Mouse (Mus musculus) left cerebral cortex, adult 18-20 months (tissue): ENCODE results near the gene Gm26741. TPM values are rescaled to one million over a fixed set of nuclear protein-coding genes. Genes with fewer than 3 reads are reported as not detected.
"Not testable (repeated sequence)": the region's sequence is repeated elsewhere in the genome, so short reads cannot be mapped to it uniquely, and the experiment has no call there.

Experiments
- DNase-seq, 2 experiments: peaks; one replicate each; pipeline ENCODE4 v3.0.0; 2021 to 2022; ENCODE audit warnings: low spot score in 2 of 2, mixed read lengths in 1 of 2
- long read RNA-seq, 2 experiments: library from polyadenylated mRNA; stranded (forward); transcript quantifications; one replicate each; pipeline ENCODE4 v2.0.0; 2021
- total RNA-seq, 2 experiments: library from RNA; stranded (reverse); gene quantifications; 2 replicates each; pipeline ENCODE4 v1.2.3; 2021

The Gm26741 gene
- total RNA-seq = not detected
- long read RNA-seq, experiment 1 = 0 reads
- long read RNA-seq, experiment 2 = 0 reads

DNA sequence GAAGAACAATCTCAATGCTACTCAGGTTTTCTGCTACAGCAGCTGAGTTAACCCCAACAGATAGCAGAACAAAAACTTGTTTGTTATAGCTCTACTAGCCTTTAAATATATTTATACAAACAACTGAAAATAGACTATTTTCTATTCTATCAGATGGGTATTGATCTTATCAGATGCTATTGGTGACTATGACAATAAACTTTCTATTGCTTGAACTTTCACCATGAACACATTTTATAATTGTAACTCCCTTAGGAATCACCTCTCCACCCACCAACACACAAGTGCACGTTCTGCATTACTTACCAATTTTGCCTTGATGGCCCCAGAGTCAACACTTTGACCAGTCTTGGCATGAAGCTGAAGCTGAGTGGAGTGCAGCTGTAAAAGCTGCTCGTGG, at the start of gene Gm26741:
Gene Gm26741, plus strand, starts transcription at position 301 of the 400 bp plus-strand sequence.
- DNase-seq = no peak

- DNase-seq = no peak
Measured at GRCm38 (mm10) chr10:52309196-52309595, 49.4 kb upstream of the Gm26741 start.

DNA sequence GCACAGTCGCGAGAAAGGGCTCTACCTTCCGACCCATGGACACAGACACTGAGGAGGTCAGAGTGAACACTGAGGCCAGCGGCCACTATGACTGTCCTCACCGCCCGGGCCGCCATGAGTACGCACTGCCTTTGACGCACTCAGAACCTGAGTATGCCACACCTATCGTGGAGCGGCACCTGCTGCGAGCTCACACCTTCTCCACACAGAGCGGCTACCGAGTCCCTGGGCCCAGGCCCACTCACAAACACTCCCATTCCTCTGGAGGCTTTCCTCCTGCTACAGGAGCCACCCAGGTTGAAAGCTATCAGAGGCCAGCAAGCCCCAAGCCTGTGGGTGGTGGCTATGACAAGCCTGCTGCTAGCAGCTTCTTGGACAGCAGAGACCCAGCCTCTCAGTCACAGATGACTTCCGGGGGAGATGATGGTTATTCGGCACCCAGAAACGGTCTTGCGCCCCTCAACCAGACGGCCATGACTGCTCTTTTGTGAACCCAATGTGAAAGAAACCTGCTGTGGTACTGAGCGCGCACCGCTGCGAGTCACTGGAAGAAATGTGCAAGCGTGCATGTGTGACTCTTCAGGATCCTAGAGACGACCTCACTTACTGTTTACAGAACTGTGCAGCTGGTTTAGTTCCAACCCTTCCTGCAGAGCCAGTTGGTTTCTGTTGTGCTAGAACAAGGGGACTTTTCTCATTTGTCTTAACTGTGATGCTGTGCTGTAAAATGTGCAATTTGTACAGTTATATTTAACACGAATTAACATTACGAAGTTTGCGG, 38.9 kb upstream of the Gm26741 start:
- DNase-seq = no peak

DNA sequence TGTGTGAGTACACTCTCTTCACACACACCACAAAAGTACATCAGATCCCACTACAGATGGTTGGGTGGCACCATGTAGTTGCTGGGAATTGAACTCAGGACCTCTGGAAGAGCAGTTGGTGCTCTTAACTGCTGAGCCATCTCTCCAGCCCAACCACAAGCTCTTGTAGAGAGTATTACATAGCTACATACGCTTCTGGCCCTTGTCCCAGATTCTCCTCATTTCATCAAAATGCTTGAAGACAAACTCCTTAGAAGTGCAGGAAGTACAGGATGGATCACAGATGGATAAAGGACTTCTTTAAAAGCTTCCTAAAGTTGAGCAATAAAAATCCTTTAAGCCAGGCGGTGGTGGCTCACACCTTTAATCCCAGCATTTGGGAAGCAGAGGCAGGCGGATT, 36.6 kb upstream of the Gm26741 start:
- DNase-seq = no peak

DNA sequence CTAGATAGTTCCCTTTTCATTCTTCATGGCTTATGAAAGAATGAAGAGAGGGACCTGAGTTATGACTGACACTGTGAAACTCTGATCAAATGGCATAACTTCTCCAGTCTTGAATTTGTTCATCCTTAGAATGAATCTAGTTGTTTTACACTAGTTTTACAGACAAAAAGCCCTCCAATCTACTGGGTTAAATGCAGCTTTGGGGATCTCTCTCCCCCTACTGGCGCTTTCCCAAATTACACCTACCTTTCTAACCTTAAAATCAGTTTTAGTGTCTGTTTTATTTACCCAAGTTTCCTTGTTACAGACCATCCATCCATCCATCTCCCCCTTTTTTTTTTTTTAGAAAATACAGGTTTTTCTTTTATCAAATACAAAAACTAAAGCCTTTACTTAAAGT, 27.6 kb upstream of the Gm26741 start:
- peak; percentile 31 to 56 for DNase-seq

- DNase-seq = not testable (repeated sequence)
Measured at GRCm38 (mm10) chr10:52343324-52343723, 15.2 kb upstream of the Gm26741 start.

DNA sequence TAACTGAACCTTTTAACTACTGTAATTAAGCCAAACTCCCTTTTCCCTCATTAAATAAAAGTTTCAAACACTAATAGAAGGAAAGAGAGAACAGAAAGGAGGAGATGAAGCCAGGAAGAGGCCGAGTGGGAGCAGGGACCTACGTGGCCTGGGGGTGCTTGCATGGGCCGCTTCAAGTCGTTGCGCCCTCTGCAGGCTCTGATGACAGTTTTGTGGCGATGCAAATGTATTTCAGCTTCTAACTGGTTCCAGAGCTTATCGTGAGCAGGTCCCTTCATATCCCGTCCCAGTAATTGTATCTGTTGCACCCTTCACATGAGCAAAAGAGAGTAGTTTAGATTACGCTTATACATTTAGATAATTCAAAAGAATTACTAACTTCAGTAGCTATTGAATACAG, 5.4 kb upstream of the Gm26741 start:
- no peak for DNase-seq

- no peak for DNase-seq
Measured at GRCm38 (mm10) chr10:52360241-52360735, 1.7 kb downstream of the Gm26741 start.

DNA sequence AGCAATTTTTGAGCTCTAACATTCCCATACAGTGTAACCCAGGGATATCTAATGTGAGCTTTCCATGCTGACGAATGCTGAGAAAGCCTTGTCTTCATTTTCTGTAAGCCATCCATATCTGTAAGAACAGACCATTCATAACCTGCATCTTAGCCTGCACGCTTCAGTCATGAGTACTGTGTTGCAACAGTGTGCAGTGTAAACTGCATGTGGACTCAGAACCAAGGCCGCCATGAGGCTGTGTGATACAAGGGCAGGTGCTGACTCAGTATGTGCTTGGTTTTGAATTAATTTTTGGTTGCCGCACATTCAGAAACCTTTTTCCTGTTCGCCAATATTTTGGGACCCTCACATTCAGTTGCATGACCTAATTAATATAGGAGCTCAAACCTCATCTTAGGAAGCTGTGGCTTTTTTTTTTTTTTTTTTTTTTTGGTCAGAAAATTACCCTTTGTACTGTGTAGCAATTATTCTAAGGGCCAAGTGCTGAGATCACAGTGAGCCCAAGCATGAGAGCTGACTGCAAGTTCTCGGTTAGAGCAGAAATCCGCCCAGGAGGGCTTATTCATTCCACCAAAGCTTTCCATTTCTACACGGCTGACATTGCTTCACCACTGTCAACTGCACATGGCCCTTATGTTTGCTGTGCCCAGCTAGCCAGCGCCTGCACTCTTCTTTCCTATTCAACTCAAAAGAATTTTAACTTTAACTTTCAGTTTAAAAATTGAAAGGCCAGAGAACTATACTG, 2.5 kb downstream of the Gm26741 start:
- DNase-seq = no peak

DNA sequence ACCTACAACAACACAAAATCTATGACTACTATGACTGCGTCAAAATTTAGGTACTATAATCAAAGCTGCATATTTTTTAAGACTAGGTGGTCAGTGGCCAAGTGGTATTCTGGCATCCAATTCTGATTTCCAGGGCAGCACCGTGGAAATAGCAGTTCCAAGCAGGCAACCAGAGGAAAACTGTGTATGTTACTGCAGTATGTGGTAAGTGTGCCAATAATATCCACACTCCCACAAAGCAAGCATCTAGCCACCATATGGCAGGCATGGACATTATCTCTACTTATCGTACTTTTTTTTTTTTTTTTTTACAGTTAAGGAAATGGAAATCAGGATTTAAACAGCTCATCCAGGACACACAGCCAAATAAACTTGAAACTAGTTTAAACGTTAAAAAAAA, 9.8 kb downstream of the Gm26741 start:
- DNase-seq = no peak

DNA sequence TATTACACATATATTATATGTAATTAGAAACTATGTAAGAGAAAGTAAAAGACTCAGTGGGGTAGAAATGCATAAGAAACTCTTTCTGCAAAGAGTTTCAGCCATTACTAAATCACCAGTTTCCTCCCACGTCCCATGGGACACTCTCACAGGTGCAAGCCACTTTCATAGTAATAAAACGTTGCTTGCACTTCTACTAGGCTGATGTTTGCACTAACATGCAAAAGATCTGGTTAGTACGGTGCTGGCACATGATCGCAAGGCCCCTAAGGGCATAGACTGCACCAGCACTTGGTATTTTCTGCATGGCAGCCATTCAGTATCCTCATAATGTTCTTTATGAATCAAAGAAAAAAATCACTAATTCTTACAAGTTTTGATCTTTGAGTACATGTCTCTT, 15.3 kb downstream of the Gm26741 start:
- DNase-seq = no peak

DNA sequence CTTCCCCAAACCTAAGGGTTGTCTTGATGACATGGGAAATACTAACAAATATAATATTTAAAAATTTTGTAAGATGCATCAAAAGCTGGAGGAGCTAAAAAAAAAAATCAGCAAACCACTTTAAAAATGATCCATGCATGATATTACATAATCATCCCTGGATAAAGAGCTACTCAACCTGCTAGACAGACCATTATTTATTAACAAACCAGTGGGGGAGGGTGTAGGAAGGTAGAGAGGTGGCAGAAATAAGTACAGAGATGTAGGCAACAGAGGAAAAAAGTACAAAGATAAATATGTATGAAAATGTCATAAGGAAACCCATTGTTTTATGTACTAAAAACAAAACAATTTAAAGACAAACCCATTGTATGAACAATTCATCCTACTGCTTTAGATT, 16.1 kb downstream of the Gm26741 start:
- no peak for DNase-seq

GRCm38 (mm10) chr10:52376422-52376821, 17.9 kb downstream of the Gm26741 start:
- no peak for DNase-seq

GRCm38 (mm10) chr10:52377813-52378212, 19.2 kb downstream of the Gm26741 start:
- no peak for DNase-seq

DNA sequence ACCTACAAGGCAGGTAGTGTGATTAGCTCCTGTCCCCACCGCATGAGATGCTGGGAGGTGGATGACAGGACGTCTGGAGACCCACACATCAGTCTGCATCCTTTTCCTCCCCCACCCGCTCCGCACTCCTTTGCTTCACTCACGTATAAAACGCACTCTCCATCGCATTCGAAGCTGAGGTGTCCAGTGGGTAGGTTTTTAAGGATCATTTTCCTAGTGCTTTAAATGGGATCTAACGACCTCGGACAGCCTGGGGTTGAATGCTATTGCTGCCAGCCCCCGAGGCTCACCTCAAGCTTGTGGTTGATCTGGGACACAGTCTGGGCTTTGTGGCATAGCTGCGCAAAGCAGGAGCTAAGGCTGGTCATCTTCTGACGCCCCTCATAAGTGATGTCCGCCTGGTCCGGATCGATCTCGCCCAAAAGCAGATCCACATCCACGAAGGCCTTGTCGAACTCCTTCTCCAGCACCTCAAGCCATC, 22.8 kb downstream of the Gm26741 start:
- peak; percentile 28 to 47 for DNase-seq

DNA sequence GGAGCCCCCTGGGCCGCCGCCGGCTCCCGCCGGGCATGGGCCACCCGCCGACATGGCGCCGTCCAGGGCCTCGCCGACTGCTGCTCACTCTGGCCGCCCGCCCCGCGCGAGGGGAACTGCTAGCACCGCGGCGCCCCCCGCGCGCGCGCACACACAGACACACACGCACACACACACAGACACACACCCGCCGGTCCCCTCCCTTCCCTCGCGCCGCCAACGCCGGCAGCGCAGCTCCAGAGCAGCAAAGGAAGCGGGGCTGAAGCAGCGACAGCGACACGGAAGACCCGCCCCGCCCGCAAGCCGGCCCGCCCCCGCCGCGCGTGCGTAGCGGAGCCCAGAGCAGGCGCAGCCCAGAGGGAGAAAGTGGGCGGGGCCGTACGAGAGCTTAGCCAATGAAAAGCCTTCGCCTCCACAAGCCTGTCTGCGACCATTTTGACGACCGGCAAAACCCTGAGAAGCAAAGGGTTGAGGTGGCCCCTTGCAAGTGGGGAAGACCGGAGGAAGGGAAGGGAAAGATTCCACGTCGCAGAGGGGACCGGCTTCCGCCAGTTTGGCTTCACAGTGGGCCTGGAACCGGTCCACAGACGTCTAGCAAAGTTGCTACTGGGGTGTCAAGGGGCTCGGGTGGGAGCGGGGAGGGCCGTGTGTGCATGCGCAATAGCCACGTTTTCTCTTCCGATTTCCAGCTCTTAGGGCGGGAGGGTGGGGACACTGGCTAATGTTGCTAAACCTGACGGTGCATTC, 23.5 kb downstream of the Gm26741 start, which contains the start of gene Gopc:
Gene Gopc, minus strand, starts transcription at position 280 of the 747 bp plus-strand sequence.
- DNase-seq = peak; percentile 97 to 98

DNA sequence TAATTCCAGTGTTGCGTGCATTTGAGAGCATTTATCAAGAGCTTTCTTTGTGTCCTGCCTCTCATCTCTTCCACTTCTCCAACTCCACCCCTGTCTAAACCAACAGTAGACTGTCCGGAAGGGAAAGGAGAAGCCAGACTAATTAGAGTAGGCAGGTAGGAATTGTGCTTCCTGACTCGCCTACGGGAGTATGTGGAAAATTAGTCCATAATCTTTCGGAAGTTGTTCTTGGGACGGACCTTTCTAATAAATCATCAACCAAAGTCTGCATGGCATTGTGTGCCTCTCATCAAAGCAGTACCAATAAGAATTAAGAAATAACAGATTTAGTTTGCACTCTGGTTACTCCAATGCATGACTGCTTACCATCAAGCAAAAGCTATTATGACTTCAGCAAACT, 24.5 kb downstream of the Gm26741 start:
- DNase-seq = no peak

GRCm38 (mm10) chr10:52383522-52383921, 25.0 kb downstream of the Gm26741 start:
- DNase-seq = no peak

- DNase-seq = peak; percentile 52 to 64
Measured at GRCm38 (mm10) chr10:52384823-52385610, 26.4 kb downstream of the Gm26741 start.

- DNase-seq = no peak
Measured at GRCm38 (mm10) chr10:52387192-52387591, 28.6 kb downstream of the Gm26741 start.
